Mouse (Mus musculus): ENCODE data around the gene Cenpe.

GRCm38 (mm10) chr3:135318331-135318730 is 106.0 kb downstream of the Cenpe start:
- TF ChIP-seq POLR2A (IDR thresholded peaks at IDR 0.05; ENCODE audit: extremely low read depth, insufficient read depth, low read length) (no peak), CTCF (IDR thresholded peaks at IDR 0.05; ENCODE audit: extremely low read depth, insufficient read depth, low read length) (no peak)

Data from cortical plate, adult 2 months (tissue).